Mouse (Mus musculus): ENCODE results near the gene Mtmr6.

- TF ChIP-seq POLR2A (IDR thresholded peaks at IDR 0.05; ENCODE audit: insufficient read depth, low read length) (no peak), CTCF (IDR thresholded peaks at IDR 0.05; ENCODE audit: low read depth, low read length) (no peak), EP300 (IDR thresholded peaks at IDR 0.05; ENCODE audit: insufficient read depth, low read depth, low read length) (no peak)
Observed at GRCm38 (mm10) chr14:60256356-60256755, 8.7 kb upstream of the Mtmr6 start.
